Mouse (Mus musculus): Measurements from ENCODE around the gene Nceh1.

- TF ChIP-seq CTCF (IDR thresholded peaks at IDR 0.05; ENCODE audit: borderline replicate concordance, insufficient read depth, low read depth, low read length), result no peak
- TF ChIP-seq POLR2A (IDR thresholded peaks at IDR 0.05; ENCODE audit: borderline replicate concordance, insufficient read depth, low read length), result no peak
Observed at GRCm38 (mm10) chr3:27143570-27143969, 39.2 kb upstream of the Nceh1 start.

Data from cerebellum, adult 2 months (tissue).